Comparison of ENCODE assay signal across 8 mouse cellular contexts in genomic region chr17:83077737-83078600, GRCm38 (mm10).
A peak's percentile ranks its signal among the peaks of the same experiment; 100 is the strongest.
DNase-seq lines count a peak whose midpoint lies in the region; ATAC-seq and TF ChIP-seq lines count a peak whose summit lies in the region.

No protein-coding gene starts in this region.

- WGBS in kidney, postnatal 0 days = 53% methylated on average over 17 of the region's 17 CpGs
- 35% methylated on average over 17 of the region's 17 CpGs for WGBS in embryonic facial prominence, embryonic 10.5 days
- whole genome bisulfite sequencing in limb, embryonic 13.5 days = 40% methylated on average over 17 of the region's 17 CpGs
- WGBS in neural tube, embryonic 12.5 days = 47% methylated on average over 17 of the region's 17 CpGs

- intact Hi-C loops in gastrocnemius, postnatal 36 days (cut with DNase I) = no loop called here

- no peak overlapping the region for H3K4me3 ChIP-seq in kidney, postnatal 0 days (replicated peaks; ENCODE audit: low read depth, low read length)
- H3K4me3 ChIP-seq in embryonic facial prominence, embryonic 10.5 days = peak overlapping the region; percentile 37
- no peak overlapping the region for H3K4me3 ChIP-seq in limb, embryonic 13.5 days
- H3K4me3 ChIP-seq in neural tube, embryonic 12.5 days = no peak overlapping the region

- H3K9me3 ChIP-seq in kidney, postnatal 0 days (replicated peaks; ENCODE audit: low read length) = no peaks in the 10 kb centered on the region
- H3K9me3 ChIP-seq in embryonic facial prominence, embryonic 10.5 days = peaks cover 4% of the 10 kb centered on the region; the same call in 1 of the 2 replicates
- no peaks in the 10 kb centered on the region; the same call in 1 of the 2 replicates for H3K9me3 ChIP-seq in limb, embryonic 13.5 days
- H3K9me3 ChIP-seq in neural tube, embryonic 12.5 days = no peaks in the 10 kb centered on the region

- H3K4me1 ChIP-seq in kidney, postnatal 0 days (replicated peaks; ENCODE audit: insufficient read depth, low read length) = peaks cover 21% of the 10 kb centered on the region; the same call in 1 of the 2 replicates
- peaks cover 55% of the 10 kb centered on the region for H3K4me1 ChIP-seq in embryonic facial prominence, embryonic 10.5 days
- H3K4me1 ChIP-seq in limb, embryonic 13.5 days = peaks cover 32% of the 10 kb centered on the region
- H3K4me1 ChIP-seq in neural tube, embryonic 12.5 days = peaks cover 9% of the 10 kb centered on the region

- 0 out of 2 replicates have a peak, but pooled peaks have one; percentile 9 for ATAC-seq in kidney, postnatal 0 days (replicated peaks; ENCODE audit: low FRiP score, low read depth)
- no peak for ATAC-seq in limb, embryonic 13.5 days (ENCODE audit: low FRiP score, low read depth)
- no peak for ATAC-seq in neural tube, embryonic 12.5 days (ENCODE audit: low FRiP score, low read depth)

- H3K27me3 ChIP-seq in kidney, postnatal 0 days (ENCODE audit: insufficient read depth, low read length) = no peaks in the 10 kb centered on the region
- peaks cover 36% of the 10 kb centered on the region for H3K27me3 ChIP-seq in embryonic facial prominence, embryonic 10.5 days (replicated peaks; ENCODE audit: low read depth, poor library complexity, severe bottlenecking)
- peaks cover 52% of the 10 kb centered on the region for H3K27me3 ChIP-seq in limb, embryonic 13.5 days
- peaks cover 14% of the 10 kb centered on the region; the same call in 1 of the 2 replicates for H3K27me3 ChIP-seq in neural tube, embryonic 12.5 days (replicated peaks)

- no peak for TF ChIP-seq CTCF in kidney, postnatal 0 days (IDR thresholded peaks at IDR 0.05; ENCODE audit: low read depth)

- H3K27ac ChIP-seq in kidney, postnatal 0 days = peak overlapping the region; percentile 34; the same call in 1 of the 2 replicates
- peak overlapping the region; percentile 79 for H3K27ac ChIP-seq in embryonic facial prominence, embryonic 10.5 days (replicated peaks)
- no peak overlapping the region for H3K27ac ChIP-seq in limb, embryonic 13.5 days
- H3K27ac ChIP-seq in neural tube, embryonic 12.5 days = no peak overlapping the region

- H3K36me3 ChIP-seq in kidney, postnatal 0 days (ENCODE audit: insufficient read depth, low read length) = no peaks in the 10 kb centered on the region
- no peaks in the 10 kb centered on the region for H3K36me3 ChIP-seq in embryonic facial prominence, embryonic 10.5 days (replicated peaks)
- H3K36me3 ChIP-seq in limb, embryonic 13.5 days = no peaks in the 10 kb centered on the region
- no peaks in the 10 kb centered on the region for H3K36me3 ChIP-seq in neural tube, embryonic 12.5 days

- H3K4me2 ChIP-seq in kidney, postnatal 0 days (ENCODE audit: low read length) = no peak overlapping the region
- H3K4me2 ChIP-seq in limb, embryonic 13.5 days (replicated peaks) = peak overlapping the region; percentile 32; the same call in 1 of the 2 replicates
- H3K4me2 ChIP-seq in neural tube, embryonic 12.5 days (replicated peaks) = peak overlapping the region; percentile 24; the same call in 1 of the 2 replicates

- no peak overlapping the region for H3K9ac ChIP-seq in kidney, postnatal 0 days (ENCODE audit: low read depth, low read length)
- H3K9ac ChIP-seq in limb, embryonic 13.5 days = no peak overlapping the region
- H3K9ac ChIP-seq in neural tube, embryonic 12.5 days = no peak overlapping the region

- DNase-seq in kidney, postnatal 0 days (ENCODE audit: low spot score) = no peak
- no peak for DNase-seq in kidney, postnatal 25 days
- peak; percentile 47 for DNase-seq in embryonic facial prominence, embryonic 10.5 days (ENCODE audit: low spot score)
- DNase-seq in spleen, postnatal 14 days (ENCODE audit: low spot score in 2 of 2) = no peak
- no peak for DNase-seq in thymus, postnatal 14 days
- DNase-seq in gastrocnemius, postnatal 36 days = no peak

Comparison
In these comparisons a context has a peak if more than half of its experiments do, and no peak if none do; other contexts are left out.
1. H3K27ac ChIP-seq: peak in kidney, postnatal 0 days (single experiment) and embryonic facial prominence, embryonic 10.5 days (single experiment); none in limb, embryonic 13.5 days (single experiment) and neural tube, embryonic 12.5 days (single experiment).